Mouse (Mus musculus) midbrain, embryonic 11.5 days (tissue): ENCODE data around the gene Tmbim7. TPM values are rescaled to one million over a fixed set of nuclear protein-coding genes. Genes with fewer than 3 reads are reported as not detected.

Source experiments
- ATAC-seq: fragments of 200-750 bp; cut with Nextera tagmentation; 2 replicates; pipeline ENCODE4 v1.8.0; 2017; ENCODE audit warnings: moderate TSS enrichment, moderate library complexity; ENCODE audit not compliant: low FRiP score
- DNase-seq: peaks from one replicate; pipeline ENCODE4 v3.0.0; 2015; ENCODE audit warnings: low spot score; ENCODE audit errors: missing footprints
- H3K27ac ChIP-seq: fragments of 300-500 bp; sonication (generic); 2 replicates; pipeline ENCODE4 v1.5.1; 2014; ENCODE audit warnings: low read depth, low read length
- H3K27me3 ChIP-seq: fragments of 300-500 bp; sonication (generic); 2 replicates; pipeline ENCODE4 v1.6.1; 2014; ENCODE audit warnings: mild to moderate bottlenecking, low read length, moderate library complexity, mixed read lengths; ENCODE audit not compliant: control insufficient read depth, insufficient read depth
- H3K36me3 ChIP-seq: fragments of 300-500 bp; sonication (generic); 2 replicates; pipeline ENCODE4 v1.6.1; 2014; ENCODE audit warnings: mild to moderate bottlenecking, low read length, moderate library complexity, mixed read lengths; ENCODE audit not compliant: control insufficient read depth, insufficient read depth
- H3K4me1 ChIP-seq: fragments of 300-500 bp; sonication (generic); 2 replicates; pipeline ENCODE4 v1.6.1; 2014; ENCODE audit warnings: low read length; ENCODE audit not compliant: control insufficient read depth, insufficient read depth
- H3K4me2 ChIP-seq: fragments of 300-500 bp; sonication (generic); 2 replicates; pipeline ENCODE4 v1.6.1; 2014; ENCODE audit warnings: mild to moderate bottlenecking, moderate library complexity
- H3K4me3 ChIP-seq: fragments of 300-500 bp; sonication (generic); 2 replicates; pipeline ENCODE4 v1.5.1; 2014; ENCODE audit warnings: low read depth, low read length
- H3K9ac ChIP-seq: fragments of 300-500 bp; sonication (generic); 2 replicates; pipeline ENCODE4 v1.6.1; 2014; ENCODE audit warnings: low read length
- H3K9me3 ChIP-seq: fragments of 300-500 bp; sonication (generic); 2 replicates; pipeline ENCODE4 v1.6.1; 2016; ENCODE audit warnings: low read length; ENCODE audit not compliant: control insufficient read depth
- WGBS: fragments of 180-500 bp; shearing (Covaris S2); extraction: QIAGEN DNeasy Blood & Tissue Kit; methylation state at CpG from one replicate; pipeline ENCODE4 v1.1.7; 2014; 5-methylcytosine and 5-hydroxymethylcytosine counted together
- polyA plus RNA-seq: library from polyadenylated mRNA; unstranded; fragments of >200 nt; fragmentation: Nextera tagmentation; extraction: Ambion mirVana; gene quantifications from 2 replicates; pipeline ENCODE4 v1.2.1, GENCODE M21; 2014

The Tmbim7 gene
- polyA plus RNA-seq, 1 experiment from 2014 or later = not detected

DNA sequence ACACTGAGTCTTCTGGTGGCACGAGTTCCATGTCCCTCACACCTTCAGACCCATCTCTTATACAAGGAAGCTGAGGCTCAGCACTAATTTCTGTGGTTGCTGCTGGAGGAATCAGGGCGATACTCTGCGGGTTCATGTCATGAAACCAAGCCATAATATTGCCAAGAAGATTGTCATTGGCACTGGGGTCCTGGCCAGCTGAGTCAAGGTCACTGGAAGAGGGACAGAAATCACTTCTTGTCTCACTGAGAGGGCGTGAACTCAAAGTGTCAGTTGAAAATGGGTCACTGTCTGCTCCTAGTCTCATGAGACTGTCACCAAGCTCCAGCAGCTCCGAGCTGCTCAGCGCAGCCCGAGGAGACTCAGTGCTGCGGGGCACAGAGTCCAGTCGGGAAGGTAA is 42.0 kb downstream of the Tmbim7 start:
- H3K4me2 ChIP-seq = no peak overlapping the region
- H3K36me3 ChIP-seq = peaks cover 6% of the 10 kb centered on the region; the same call in 1 of the 2 replicates
- 93% methylated on average over 9 of the region's 9 CpGs for WGBS
- no peak overlapping the region for H3K4me3 ChIP-seq
- DNase-seq (no peak), ATAC-seq (no peak)
- no peaks in the 10 kb centered on the region for H3K4me1 ChIP-seq
- no peaks in the 10 kb centered on the region for H3K9me3 ChIP-seq
- H3K27me3 ChIP-seq = no peaks in the 10 kb centered on the region
- H3K9ac ChIP-seq = no peak overlapping the region
- no peak overlapping the region for H3K27ac ChIP-seq

DNA sequence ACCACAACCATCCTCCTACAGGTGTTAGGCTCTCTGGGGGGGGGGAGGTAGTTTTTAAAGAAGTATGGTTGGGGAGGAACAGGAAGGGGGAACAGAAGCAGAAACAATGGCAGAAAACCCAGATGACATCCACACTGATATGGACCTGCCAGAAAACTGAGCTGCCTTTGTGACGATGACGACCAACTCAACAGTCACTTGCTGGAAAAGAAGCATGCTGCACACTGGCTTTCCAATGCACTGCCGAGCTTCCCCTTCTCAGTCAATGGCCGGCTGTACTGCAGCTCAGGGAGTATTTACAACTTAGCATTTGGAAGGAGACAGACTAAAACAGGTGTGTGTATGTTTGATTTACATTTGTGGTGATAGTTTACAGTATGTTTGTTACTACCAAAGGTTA is 44.2 kb downstream of the Tmbim7 start:
- DNase-seq = no peak
- Histone ChIP-seq H3K9me3 (no peaks in the 10 kb centered on the region), H3K36me3 (peaks cover 6% of the 10 kb centered on the region; the same call in 1 of the 2 replicates), H3K4me3 (no peak overlapping the region), H3K9ac (no peak overlapping the region), H3K27ac (no peak overlapping the region), H3K4me1 (no peaks in the 10 kb centered on the region), H3K4me2 (no peak overlapping the region), H3K27me3 (no peaks in the 10 kb centered on the region)
- no peak for ATAC-seq
- WGBS = 90% methylated on average over 4 of the region's 4 CpGs

DNA sequence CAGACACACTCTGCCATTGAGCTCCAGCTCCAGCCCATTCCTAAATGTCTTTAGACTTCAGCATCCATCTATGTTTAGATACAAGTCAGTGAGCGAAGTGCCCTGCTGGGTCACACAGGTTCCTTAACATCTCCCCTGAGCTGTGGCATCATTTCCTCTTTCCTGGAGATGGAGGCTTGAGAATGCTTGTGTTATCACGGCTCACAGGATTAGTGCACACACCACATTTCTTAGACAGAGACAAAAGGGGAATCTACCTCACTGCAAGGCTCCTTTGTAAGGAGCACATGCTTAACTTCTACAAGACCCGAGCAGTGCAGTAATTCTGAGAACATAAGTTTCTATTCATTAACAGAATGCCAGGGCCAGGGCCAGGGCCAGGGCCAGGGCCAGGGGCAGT is 45.0 kb downstream of the Tmbim7 start:
- H3K36me3 ChIP-seq = peaks cover 6% of the 10 kb centered on the region; the same call in 1 of the 2 replicates

DNA sequence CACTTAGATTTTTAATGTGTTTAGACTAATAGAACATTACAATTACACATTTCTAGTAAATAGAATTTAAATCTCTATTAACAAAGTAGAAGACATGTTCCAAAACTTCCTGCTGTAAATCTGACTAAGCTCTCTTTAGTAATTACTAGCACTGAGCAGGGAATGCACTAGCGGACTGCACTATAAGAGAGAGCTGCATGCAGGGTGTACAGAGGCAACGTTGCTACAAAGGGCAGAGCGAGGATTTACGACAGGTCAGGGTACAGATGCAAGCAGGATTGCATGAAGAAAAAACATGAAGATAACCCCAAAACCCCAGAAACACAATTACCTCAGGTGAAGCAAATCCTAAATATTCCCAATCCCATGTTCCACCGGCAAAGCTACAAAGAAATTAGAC is 49.0 kb downstream of the Tmbim7 start:
- ATAC-seq (no peak), DNase-seq (peak; percentile 28)
- Histone ChIP-seq H3K4me3 (no peak overlapping the region), H3K9me3 (no peaks in the 10 kb centered on the region), H3K27me3 (no peaks in the 10 kb centered on the region), H3K36me3 (no peaks in the 10 kb centered on the region; the same call in 1 of the 2 replicates), H3K9ac (no peak overlapping the region), H3K4me1 (no peaks in the 10 kb centered on the region), H3K27ac (no peak overlapping the region), H3K4me2 (no peak overlapping the region)
- 95% methylated on average over 5 of the region's 5 CpGs for WGBS

More for the DNA sequence above, 45.0 kb downstream of the Tmbim7 start:
- H3K9ac ChIP-seq = no peak overlapping the region
- no peak overlapping the region for H3K4me2 ChIP-seq
- 69% methylated on average over 3 of the region's 3 CpGs for WGBS
- ATAC-seq (no peak), DNase-seq (no peak)
- H3K4me1 ChIP-seq = no peaks in the 10 kb centered on the region
- H3K9me3 ChIP-seq = no peaks in the 10 kb centered on the region
- no peaks in the 10 kb centered on the region for H3K27me3 ChIP-seq
- H3K27ac ChIP-seq = no peak overlapping the region
- no peak overlapping the region for H3K4me3 ChIP-seq

DNA sequence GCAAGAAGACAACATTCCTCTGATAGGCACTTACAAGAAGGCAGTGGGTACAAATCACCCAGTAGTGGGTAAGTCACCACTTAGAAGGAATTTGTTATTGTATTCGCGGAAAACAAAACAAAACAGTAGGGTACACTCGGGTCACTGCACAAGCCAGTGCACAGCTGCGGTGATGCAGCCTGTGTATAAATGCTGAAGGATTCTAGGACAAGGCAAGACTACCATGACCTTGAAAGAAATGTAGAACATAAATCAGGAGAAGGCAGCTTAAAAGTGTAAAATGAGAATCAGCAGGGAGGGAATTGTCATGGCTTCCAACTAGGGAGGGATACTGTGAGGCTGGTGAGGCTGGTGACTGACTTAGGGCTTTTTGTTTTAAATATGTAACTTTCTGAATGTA is 51.2 kb downstream of the Tmbim7 start:
- ATAC-seq = no peak
- Histone ChIP-seq H3K9ac (no peak overlapping the region), H3K4me1 (no peaks in the 10 kb centered on the region), H3K36me3 (no peaks in the 10 kb centered on the region; the same call in 1 of the 2 replicates), H3K27me3 (no peaks in the 10 kb centered on the region), H3K27ac (no peak overlapping the region), H3K4me2 (no peak overlapping the region), H3K4me3 (no peak overlapping the region), H3K9me3 (no peaks in the 10 kb centered on the region)
- WGBS = 81% methylated on average over 4 of the region's 4 CpGs
- no peak for DNase-seq

DNA sequence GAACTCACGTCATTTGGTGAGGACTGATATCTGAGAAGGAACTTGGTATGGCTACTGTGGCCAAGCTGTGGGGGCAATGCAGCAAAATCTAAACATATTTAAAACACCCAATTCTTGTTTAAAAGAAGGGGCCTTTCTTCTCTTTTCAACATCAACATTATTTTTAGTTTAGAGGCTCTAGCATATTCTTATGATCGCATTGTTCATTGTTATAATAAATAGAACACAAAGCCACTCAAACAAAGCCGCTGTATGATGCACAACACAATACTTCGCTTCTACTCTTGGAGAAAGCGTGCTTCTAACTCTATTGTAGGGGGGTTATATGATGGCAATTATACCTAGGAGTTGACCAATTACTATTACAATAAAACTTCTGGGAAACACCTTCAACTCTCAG is 64.8 kb downstream of the Tmbim7 start:
- no peak overlapping the region for H3K9ac ChIP-seq
- H3K27me3 ChIP-seq = no peaks in the 10 kb centered on the region
- H3K27ac ChIP-seq = no peak overlapping the region
- ATAC-seq = no peak
- DNase-seq = no peak
- no peak overlapping the region for H3K4me3 ChIP-seq
- no peak overlapping the region for H3K4me2 ChIP-seq
- no peaks in the 10 kb centered on the region for H3K4me1 ChIP-seq
- 0 out of 2 replicates have a peak, but pooled peaks cover 4% of the 10 kb centered on the region for H3K36me3 ChIP-seq
- H3K9me3 ChIP-seq = no peaks in the 10 kb centered on the region
- WGBS = 93% methylated on average over 5 of the region's 5 CpGs

DNA sequence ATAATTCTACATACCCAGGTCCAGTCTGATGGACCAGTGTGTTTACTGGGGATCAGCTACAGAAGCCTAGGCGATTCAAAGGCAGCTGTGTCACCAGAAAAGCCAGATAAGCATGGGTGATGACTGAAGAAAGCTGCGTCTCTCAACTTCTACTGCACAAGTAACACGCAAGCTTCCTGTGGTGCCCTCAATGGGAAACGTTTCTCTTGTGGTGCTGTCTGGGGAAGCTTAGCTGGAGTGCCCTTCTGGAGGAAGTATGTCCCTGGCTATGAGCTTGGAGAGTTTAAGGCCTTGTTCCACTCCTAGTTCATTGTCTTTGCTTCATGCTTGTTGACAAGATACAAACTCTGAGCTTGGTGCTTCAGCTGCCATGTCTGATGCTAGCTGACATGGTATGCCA is 68.4 kb downstream of the Tmbim7 start:
- DNase-seq (no peak), ATAC-seq (no peak)
- Histone ChIP-seq H3K36me3 (0 out of 2 replicates have a peak, but pooled peaks cover 2% of the 10 kb centered on the region), H3K27ac (no peak overlapping the region), H3K4me3 (no peak overlapping the region), H3K4me2 (no peak overlapping the region), H3K4me1 (no peaks in the 10 kb centered on the region), H3K27me3 (no peaks in the 10 kb centered on the region), H3K9me3 (no peaks in the 10 kb centered on the region), H3K9ac (no peak overlapping the region)
- 93% methylated on average over 4 of the region's 4 CpGs for WGBS

DNA sequence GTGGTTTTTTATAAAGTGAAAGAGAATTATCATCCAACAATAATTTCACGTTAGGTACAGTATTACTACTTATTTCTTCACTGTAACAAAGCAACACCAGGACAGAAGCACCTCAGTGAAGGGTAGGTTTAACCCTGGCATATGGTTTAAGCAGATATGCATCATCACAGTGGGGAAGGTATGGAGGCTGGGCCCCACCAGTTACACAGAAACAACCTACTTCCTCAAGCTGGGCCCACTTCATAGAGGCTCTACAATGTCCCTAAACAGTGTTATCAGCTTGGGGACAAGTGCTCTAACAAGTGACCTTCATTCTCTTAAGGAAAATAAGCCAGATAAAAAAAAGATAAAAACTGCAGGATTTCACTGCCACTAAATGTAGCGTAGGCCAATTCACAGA is 71.9 kb downstream of the Tmbim7 start:
- Histone ChIP-seq H3K4me3 (no peak overlapping the region), H3K4me1 (no peaks in the 10 kb centered on the region), H3K36me3 (no peaks in the 10 kb centered on the region), H3K4me2 (no peak overlapping the region), H3K27ac (no peak overlapping the region), H3K27me3 (no peaks in the 10 kb centered on the region), H3K9me3 (no peaks in the 10 kb centered on the region), H3K9ac (no peak overlapping the region)
- DNase-seq (no peak), ATAC-seq (no peak)
- 94% methylated on average over 2 of the region's 2 CpGs for WGBS

DNA sequence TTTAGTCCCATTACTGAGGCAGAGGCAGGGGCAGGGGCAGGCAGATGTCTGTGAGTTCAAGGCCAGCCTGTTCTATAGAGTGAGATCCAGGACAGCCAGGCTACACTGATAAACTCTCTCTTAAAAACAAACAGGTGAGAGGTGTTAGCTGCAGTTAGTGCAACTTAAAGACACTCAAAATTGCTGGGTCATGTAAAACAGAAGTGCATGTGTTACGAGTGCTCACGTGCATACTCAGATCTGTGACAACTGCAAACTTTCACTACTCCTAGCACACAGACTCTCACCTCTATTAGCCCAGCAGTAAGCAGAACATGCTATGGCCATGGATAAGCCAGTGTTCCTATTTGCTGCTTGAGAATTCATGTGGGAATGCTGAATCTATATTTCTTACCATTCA is 72.4 kb downstream of the Tmbim7 start:
- no peak overlapping the region for H3K4me2 ChIP-seq

DNA sequence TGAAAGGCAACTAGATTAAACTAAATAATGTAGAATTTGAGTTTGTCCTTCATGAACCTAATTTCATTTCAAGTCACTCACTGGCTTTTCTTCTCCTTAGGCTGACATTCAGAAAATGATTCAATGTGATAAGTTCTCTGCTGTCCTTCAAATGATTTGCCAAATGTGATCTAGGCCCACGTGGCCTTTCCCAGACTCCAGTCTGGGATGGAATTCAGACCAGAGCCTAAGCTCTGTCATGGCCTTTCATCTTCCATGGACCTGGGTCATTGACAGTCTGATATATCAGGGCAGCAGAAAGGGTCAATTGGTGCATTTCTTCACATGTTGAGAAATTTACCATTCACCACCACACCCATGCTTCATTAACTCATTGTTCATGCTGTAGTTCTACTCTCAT is 74.5 kb downstream of the Tmbim7 start:
- Histone ChIP-seq H3K9me3 (no peaks in the 10 kb centered on the region), H3K4me2 (no peak overlapping the region), H3K9ac (no peak overlapping the region), H3K27ac (no peak overlapping the region), H3K36me3 (no peaks in the 10 kb centered on the region), H3K4me1 (no peaks in the 10 kb centered on the region), H3K27me3 (no peaks in the 10 kb centered on the region), H3K4me3 (no peak overlapping the region)
- DNase-seq (no peak), ATAC-seq (no peak)
- 87% methylated on average over 1 of the region's 1 CpGs for WGBS

More for the DNA sequence above, 72.4 kb downstream of the Tmbim7 start:
- Histone ChIP-seq H3K4me1 (no peaks in the 10 kb centered on the region), H3K4me3 (no peak overlapping the region), H3K27ac (no peak overlapping the region), H3K9ac (no peak overlapping the region), H3K27me3 (no peaks in the 10 kb centered on the region), H3K36me3 (no peaks in the 10 kb centered on the region), H3K9me3 (no peaks in the 10 kb centered on the region)
- DNase-seq = no peak
- no peak for ATAC-seq
- 98% methylated on average over 2 of the region's 2 CpGs for WGBS
